Mouse (Mus musculus) megakaryocyte, embryonic 14.5 days (primary cell): Measurements from ENCODE around the gene Wdr3. TPM values are rescaled to one million over a fixed set of nuclear protein-coding genes. Genes with fewer than 3 reads are reported as not detected.

Experiments used
- H3K27me3 ChIP-seq: replicated peaks from 2 replicates; pipeline ENCODE3; 2012; ENCODE audit warnings: inconsistent platforms
- H3K36me3 ChIP-seq: replicated peaks from 2 replicates; pipeline ENCODE3; 2012; ENCODE audit warnings: low read length, inconsistent platforms, mixed read lengths
- H3K4me1 ChIP-seq: 2 replicates; pipeline ENCODE4 v1.6.1; 2012; ENCODE audit warnings: inconsistent platforms
- H3K4me3 ChIP-seq: replicated peaks from 2 replicates; pipeline ENCODE3; 2012; ENCODE audit warnings: moderate library complexity, mild to moderate bottlenecking, inconsistent platforms
- H3K9me3 ChIP-seq: 2 replicates; pipeline ENCODE4 v1.6.1; 2012; ENCODE audit warnings: inconsistent platforms
- FLI1 ChIP-seq: IDR thresholded peaks from 2 replicates; pipeline ENCODE4 v1.6.1; 2012; ENCODE audit warnings: low read length, inconsistent platforms, mixed read lengths
- GATA1 ChIP-seq: IDR thresholded peaks from 3 replicates; pipeline ENCODE4 v1.6.1; 2012; ENCODE audit warnings: mixed read lengths, low read length, inconsistent platforms, borderline replicate concordance
- polyA plus RNA-seq: library from polyadenylated mRNA; stranded (reverse); fragments of >175 nt; gene quantifications from 2 replicates; pipeline ENCODE4 v1.2.3, GENCODE M21; 2012; ENCODE audit warnings: low replicate concordance; ENCODE audit not compliant: insufficient read depth

The Wdr3 gene
- polyA plus RNA-seq, 1 experiment = 3.7 TPM

- Histone ChIP-seq H3K4me3 (peak overlapping the region; percentile 98), H3K9me3 (no peaks in the 10 kb centered on the region), H3K4me1 (peaks cover 36% of the 10 kb centered on the region), H3K27me3 (no peaks in the 10 kb centered on the region), H3K36me3 (peaks cover 51% of the 10 kb centered on the region)
- no peak for TF ChIP-seq FLI1
- no peak for TF ChIP-seq GATA1
Observed at GRCm38 (mm10) chr3:100161665-100162314, 417 bp downstream of the Wdr3 start.

GRCm38 (mm10) chr3:100160682-100161445, 1.3 kb downstream of the Wdr3 start:
- H3K36me3 ChIP-seq = peaks cover 51% of the 10 kb centered on the region

GRCm38 (mm10) chr3:100122445-100122844, 39.8 kb downstream of the Wdr3 start:
- H3K4me1 ChIP-seq = peaks cover 3% of the 10 kb centered on the region; the same call in 1 of the 2 replicates
- TF ChIP-seq GATA1 (no peak), FLI1 (no peak)
- H3K27me3 ChIP-seq = no peaks in the 10 kb centered on the region
- no peaks in the 10 kb centered on the region for H3K36me3 ChIP-seq
- H3K9me3 ChIP-seq = no peaks in the 10 kb centered on the region
- no peak overlapping the region for H3K4me3 ChIP-seq

More at GRCm38 (mm10) chr3:100160682-100161445, 1.3 kb downstream of the Wdr3 start:
- Histone ChIP-seq H3K4me1 (peaks cover 26% of the 10 kb centered on the region), H3K4me3 (peak overlapping the region; percentile 98), H3K27me3 (no peaks in the 10 kb centered on the region), H3K9me3 (no peaks in the 10 kb centered on the region)
- TF ChIP-seq GATA1 (no peak), FLI1 (no peak)

GRCm38 (mm10) chr3:100121961-100122360, 40.2 kb downstream of the Wdr3 start:
- Histone ChIP-seq H3K27me3 (no peaks in the 10 kb centered on the region), H3K9me3 (no peaks in the 10 kb centered on the region), H3K4me3 (no peak overlapping the region), H3K36me3 (no peaks in the 10 kb centered on the region), H3K4me1 (peaks cover 3% of the 10 kb centered on the region; the same call in 1 of the 2 replicates)
- TF ChIP-seq GATA1 = no peak
- no peak for TF ChIP-seq FLI1

GRCm38 (mm10) chr3:100118681-100119080, 43.5 kb downstream of the Wdr3 start:
- Histone ChIP-seq H3K9me3 (peaks cover under 1% of the 10 kb centered on the region; the same call in 1 of the 2 replicates), H3K4me3 (no peak overlapping the region), H3K4me1 (peaks cover 2% of the 10 kb centered on the region; the same call in 1 of the 2 replicates), H3K27me3 (no peaks in the 10 kb centered on the region), H3K36me3 (no peaks in the 10 kb centered on the region)
- no peak for TF ChIP-seq GATA1
- no peak for TF ChIP-seq FLI1

- H3K36me3 ChIP-seq = no peaks in the 10 kb centered on the region
- H3K4me3 ChIP-seq = no peak overlapping the region
- no peaks in the 10 kb centered on the region for H3K9me3 ChIP-seq
- H3K4me1 ChIP-seq = no peaks in the 10 kb centered on the region
- no peak for TF ChIP-seq FLI1
- TF ChIP-seq GATA1 = no peak
- no peaks in the 10 kb centered on the region for H3K27me3 ChIP-seq
Observed at GRCm38 (mm10) chr3:100106736-100107135, 55.5 kb downstream of the Wdr3 start.

- Histone ChIP-seq H3K4me3 (no peak overlapping the region), H3K27me3 (no peaks in the 10 kb centered on the region)
- TF ChIP-seq FLI1 = no peak
- TF ChIP-seq GATA1 = no peak
Observed at GRCm38 (mm10) chr3:100102386-100103092, 59.7 kb downstream of the Wdr3 start.

More at GRCm38 (mm10) chr3:100102386-100103092, 59.7 kb downstream of the Wdr3 start:
- Histone ChIP-seq H3K9me3 (no peaks in the 10 kb centered on the region), H3K4me1 (no peaks in the 10 kb centered on the region), H3K36me3 (no peaks in the 10 kb centered on the region)

Other genes starting within 250 kb of the Wdr3 start
- gene Gdap2, start within 50 bp of the Wdr3 start, polyA plus RNA-seq = 0.51 TPM in 1 of 2 replicates, not detected in the other